Mouse (Mus musculus): Measurements from ENCODE around the gene Cdc40.

DNA sequence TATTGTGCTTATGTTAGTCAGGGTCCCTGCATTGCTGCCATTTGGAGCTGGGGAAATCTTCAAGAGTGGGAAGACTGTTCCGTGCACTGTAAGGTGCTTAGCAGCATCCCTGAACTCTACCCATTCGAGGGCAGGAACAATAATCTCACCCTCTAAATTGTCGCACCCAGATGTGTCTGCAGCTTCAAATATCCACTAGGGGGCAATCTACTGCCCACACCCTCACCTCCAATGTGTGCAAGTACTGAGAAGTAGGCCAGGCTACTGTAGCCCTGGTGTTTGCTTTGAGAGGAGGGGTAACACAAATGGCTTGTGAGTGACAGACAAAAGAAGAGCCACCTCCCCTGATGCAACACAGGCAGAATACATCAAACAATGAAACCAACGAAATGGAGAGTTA, 69.5 kb downstream of the Cdc40 start:
- TF ChIP-seq CTCF (IDR thresholded peaks at IDR 0.05; ENCODE audit: low read depth) (peak; percentile 56), EP300 (IDR thresholded peaks at IDR 0.05; ENCODE audit: low read depth) (no peak)

Data from heart, postnatal 0 days (tissue).